Mouse (Mus musculus) gastrocnemius, postnatal 36 days (tissue): ENCODE measurements at regions not wholly inside any gene's neighbourhood (a gene's known extent, or its start where the extent isn't known, plus 50 kb on each side); places are given as distances from the start of the nearest gene placed in this dataset.

ENCODE experiments used
- DNase-seq, 2 experiments: peaks; one replicate each; pipeline ENCODE4 v3.0.0; 2022
- intact Hi-C: fragments of 180-260 bp; cut with DNase I; formaldehyde crosslinking; loops from one replicate; pipeline ENCODE4 v1.15.1; 2025

- no peak for DNase-seq
- intact Hi-C loops, result no loop called here
These were observed 52.6 kb upstream of the Aco1 start for GRCm38 (mm10) chr4:40090295-40090694.
